Mouse (Mus musculus) liver, embryonic 14.5 days (tissue): ENCODE results near the gene Gm266.

ENCODE experiments used
- CTCF ChIP-seq: IDR thresholded peaks from 2 replicates; pipeline ENCODE4 v1.5.1; 2016; ENCODE audit warnings: antibody characterized with exemption, low read depth, control low read depth
- EP300 ChIP-seq: IDR thresholded peaks from 2 replicates; pipeline ENCODE4 v1.6.1; 2016; ENCODE audit warnings: antibody characterized with exemption, low read depth

- TF ChIP-seq CTCF (no peak), EP300 (no peak)
Measured at GRCm38 (mm10) chr12:111499617-111500016, 14.0 kb upstream of the Gm266 start.
